Mouse (Mus musculus) effector memory CD4-positive, alpha-beta T cell, adult 7 months (primary cell): ENCODE data around the gene Chrna4. TPM values are rescaled to one million over a fixed set of nuclear protein-coding genes. Genes with fewer than 3 reads are reported as not detected.

Experiments used
- polyA plus RNA-seq: library from polyadenylated mRNA; unstranded; fragments of 100-300 nt; shearing (Covaris generic); gene quantifications from one replicate; pipeline ENCODE4 v1.2.1, GENCODE M21; 2017

Chrna4 gene
- not detected for polyA plus RNA-seq

DNA sequence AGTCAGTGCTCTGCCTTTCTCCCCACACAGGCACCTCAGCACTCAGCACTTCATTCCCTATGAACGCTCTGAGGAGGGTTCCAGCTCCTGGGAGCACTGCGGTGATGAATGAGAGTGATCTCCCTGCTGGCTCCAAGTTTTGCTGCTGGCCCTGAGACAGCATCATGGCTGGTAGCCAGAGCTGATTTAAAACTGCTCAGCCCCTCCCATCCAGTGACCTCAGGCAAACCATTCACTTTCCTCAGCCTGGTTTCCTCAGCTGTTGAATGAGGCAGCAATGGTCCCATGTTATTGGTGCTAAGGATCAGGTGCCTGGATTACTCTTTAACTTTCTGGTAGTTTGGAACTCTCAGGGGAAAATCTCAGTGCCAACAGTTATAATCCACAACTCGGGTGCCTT is at the start of gene Chrna4:
Gene Chrna4, minus strand, starts transcription at position 110 of the 400 bp plus-strand sequence.

DNA sequence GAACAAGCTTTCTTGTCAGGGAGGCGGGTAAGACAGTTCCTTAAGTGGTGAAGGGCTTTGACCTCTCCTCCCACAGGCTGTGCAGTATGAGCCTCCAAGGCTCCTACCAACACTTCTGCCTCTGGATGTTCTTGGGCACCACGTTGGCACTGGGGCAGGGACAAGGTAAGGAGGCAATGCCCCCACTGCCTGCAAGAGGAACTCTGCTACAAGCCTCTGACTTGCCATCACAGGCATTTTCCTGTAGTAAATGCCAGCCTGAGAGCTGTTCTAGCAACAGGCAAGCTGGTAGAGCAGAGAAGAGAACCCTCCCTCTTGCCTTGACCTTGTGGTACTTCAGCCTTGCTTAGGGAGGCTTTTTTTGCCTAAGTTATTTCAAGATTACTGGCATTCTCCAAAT is 56.9 kb downstream of the Chrna4 start, which contains the start of gene Col20a1:
Gene Col20a1, plus strand, starts transcription at position 87 of the 400 bp plus-strand sequence.

Other genes with a start within 250 kb of the Chrna4 start
- gene Ythdf1, start 122.6 kb downstream of the Chrna4 start, polyA plus RNA-seq, result 97.8 TPM
- 0.33 TPM for gene Birc7, start 114.5 kb downstream of the Chrna4 start, polyA plus RNA-seq
- gene Nkain4, start 88.8 kb downstream of the Chrna4 start, polyA plus RNA-seq, result not detected
- 57.8 TPM for gene Arfgap1, start 76.3 kb downstream of the Chrna4 start, polyA plus RNA-seq
- 1.5 TPM for gene Col20a1, start 57.0 kb downstream of the Chrna4 start, polyA plus RNA-seq
- gene Kcnq2, start 91.8 kb upstream of the Chrna4 start, polyA plus RNA-seq, result 0.05 TPM
- not detected for gene Eef1a2, start 113.5 kb upstream of the Chrna4 start, polyA plus RNA-seq
- gene Ppdpf, start 143.7 kb upstream of the Chrna4 start, polyA plus RNA-seq, result 94.3 TPM
- gene Ptk6, start 159.2 kb upstream of the Chrna4 start, polyA plus RNA-seq, result not detected
- 0.15 TPM for gene Srms, start 169.6 kb upstream of the Chrna4 start, polyA plus RNA-seq
- not detected for gene Fndc11, start 176.5 kb upstream of the Chrna4 start, polyA plus RNA-seq
- 17.3 TPM for gene Helz2, start 198.5 kb upstream of the Chrna4 start, polyA plus RNA-seq
- gene Gmeb2, start 244.5 kb upstream of the Chrna4 start, polyA plus RNA-seq, result 30.3 TPM